Mouse (Mus musculus) central nervous system, embryonic 14 days (tissue): ENCODE data around the gene Acer2. TPM values are rescaled to one million over a fixed set of nuclear protein-coding genes. Genes with fewer than 3 reads are reported as not detected.

Source experiments
- polyA plus RNA-seq: library from polyadenylated mRNA; depleted of rRNA; stranded (reverse); fragments of >200 nt; gene quantifications from 2 replicates; pipeline ENCODE4 v1.2.3, GENCODE M21; 2012; rRNA removed

Gene Acer2
- polyA plus RNA-seq: 9.8 and 10.2 TPM in 2 replicates

DNA sequence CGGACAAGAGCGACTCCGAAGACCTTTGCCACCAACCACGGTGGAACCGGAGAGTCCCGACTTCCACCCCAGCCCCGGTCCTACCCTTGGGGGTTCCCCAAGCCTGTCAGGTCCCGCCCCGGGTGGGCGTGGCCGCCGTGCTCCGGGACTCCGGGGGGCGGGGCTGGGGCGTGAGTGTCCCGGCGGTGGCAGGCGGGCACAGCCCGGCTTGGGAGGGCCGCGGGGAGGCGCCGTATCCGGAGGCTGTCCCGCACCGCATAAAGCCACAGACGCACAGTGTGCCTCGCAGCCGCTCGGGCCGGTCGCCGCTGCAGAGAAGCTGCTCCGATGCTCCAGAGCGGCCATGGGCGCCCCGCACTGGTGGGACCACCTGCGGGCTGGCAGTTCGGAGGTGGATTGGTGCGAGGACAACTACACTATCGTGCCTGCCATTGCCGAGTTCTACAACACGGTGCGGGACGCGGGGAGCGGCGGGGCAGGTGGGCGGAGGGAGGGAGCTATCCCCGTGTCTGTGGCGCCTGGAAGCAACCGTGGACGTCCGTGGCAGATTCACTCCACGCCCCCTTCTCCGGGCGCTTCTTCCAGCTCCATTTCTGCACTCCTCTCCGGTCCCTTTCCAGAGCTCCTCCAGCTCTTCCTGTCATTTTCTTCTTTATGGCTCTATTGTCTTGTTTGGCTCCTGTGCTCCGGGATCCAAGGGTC, at the start of gene Acer2:
TSS of gene Acer2 (plus strand) at position 251 of the 702 bp plus-strand sequence.

DNA sequence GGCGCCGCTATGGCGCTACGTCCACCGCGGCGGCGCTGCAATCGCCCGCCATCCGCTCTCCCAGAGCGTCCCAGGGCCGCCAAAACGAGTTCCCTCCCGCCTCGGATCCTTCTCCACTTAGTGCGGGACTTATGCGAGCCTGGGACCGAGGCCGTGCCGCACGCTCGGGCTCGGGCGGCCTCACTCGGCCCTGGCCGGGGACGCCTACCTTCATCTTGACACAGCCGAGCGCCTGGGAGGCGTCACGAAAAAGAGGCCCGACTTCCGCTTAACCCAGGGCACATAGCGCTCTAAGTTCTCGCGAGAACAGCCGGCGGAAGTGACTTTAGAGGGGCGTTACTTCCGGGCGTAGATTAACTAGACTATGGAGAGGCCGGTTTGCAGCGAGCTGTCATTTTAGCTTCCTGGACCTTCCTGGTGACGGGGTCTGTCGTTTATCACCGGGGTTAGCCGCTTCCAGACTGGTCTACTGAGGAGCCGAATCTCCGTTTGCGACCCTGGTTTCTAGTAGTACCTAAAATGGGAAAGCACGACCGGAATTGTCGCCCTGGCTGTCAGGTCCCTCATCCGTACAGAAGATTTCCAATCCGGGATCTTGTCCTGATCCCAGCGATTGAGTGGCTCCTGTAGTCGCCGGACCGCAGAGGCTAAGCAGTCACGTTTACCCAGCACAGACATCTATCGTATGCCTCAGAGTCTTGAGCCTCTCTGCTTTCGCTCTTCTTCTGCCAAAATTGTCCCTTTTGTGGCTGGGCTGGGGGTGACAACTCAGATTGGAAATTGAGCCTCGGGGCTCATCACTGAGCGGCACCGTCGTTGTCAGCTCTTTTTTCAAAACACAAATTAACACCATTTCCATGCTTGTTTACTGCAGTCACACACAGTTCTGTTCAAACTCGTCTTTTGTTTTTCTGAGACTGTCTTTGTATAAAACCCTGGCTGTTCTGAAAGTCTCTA, 16.8 kb upstream of the Acer2 start, which contains the start of gene Rps6:
TSS of gene Rps6 (minus strand) at position 300 of the 957 bp plus-strand sequence.

Other genes with a start within 250 kb of the Acer2 start
- 49.6 and 54.2 TPM in 2 replicates for gene Plin2, start 204.3 kb upstream of the Acer2 start, polyA plus RNA-seq
- gene Dennd4c, start 125.8 kb upstream of the Acer2 start, polyA plus RNA-seq: 7.3 and 7.7 TPM in 2 replicates
- 1,333 and 1,455 TPM in 2 replicates for gene Rps6, start 17.0 kb upstream of the Acer2 start, polyA plus RNA-seq